Mouse (Mus musculus) erythroid progenitor cell, adult 5-6 weeks (primary cell): Measurements from ENCODE around the gene Bmf. TPM values are rescaled to one million over a fixed set of nuclear protein-coding genes. Genes with fewer than 3 reads are reported as not detected.
A peak's percentile ranks its signal among the peaks of the same experiment; 100 is the strongest.

Experiments
- ATAC-seq: replicated peaks from 2 replicates; pipeline ENCODE4 v1.8.0; 2016; ENCODE audit warnings: moderate number of reproducible peaks, mild to moderate bottlenecking, moderate TSS enrichment, inconsistent platforms; ENCODE audit not compliant: poor library complexity, low FRiP score, severe bottlenecking
- total RNA-seq, 2 experiments: library from RNA; stranded (forward) in 1 of 2; stranded (reverse) in 1 of 2; fragments of 150-400 nt in 1 of 2; fragments of 186-747, 209-891 nt in 1 of 2; gene quantifications; 2 replicates each; pipeline versions ENCODE4 v1.2.3 to v1.2.4; 2015 to 2017; ENCODE audit warnings: low replicate concordance in 2 of 2

The Bmf gene
- total RNA-seq, 2 experiments from 2014 or later: 2.1 to 5.9 TPM

DNA sequence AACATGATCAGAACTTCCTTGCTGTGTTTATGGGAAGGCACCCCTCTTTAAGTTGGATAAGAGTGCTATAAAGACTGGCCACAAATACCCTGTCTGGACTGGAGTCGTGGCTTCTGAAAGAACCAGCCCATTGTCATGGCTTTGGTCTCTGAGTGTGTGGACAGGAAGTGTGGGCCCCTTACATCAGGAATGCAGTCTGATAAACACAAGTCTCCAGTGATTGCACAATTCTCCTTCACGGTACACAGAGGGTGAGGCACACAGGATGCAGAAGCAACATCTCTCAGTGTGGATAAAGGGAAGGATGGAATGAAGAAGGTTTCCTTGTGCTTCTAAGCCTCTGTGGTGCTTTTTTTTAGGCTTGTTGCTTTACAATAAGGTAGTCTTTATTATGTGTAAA lies 27.2 kb downstream of the Bmf start:
- no peak for ATAC-seq

DNA sequence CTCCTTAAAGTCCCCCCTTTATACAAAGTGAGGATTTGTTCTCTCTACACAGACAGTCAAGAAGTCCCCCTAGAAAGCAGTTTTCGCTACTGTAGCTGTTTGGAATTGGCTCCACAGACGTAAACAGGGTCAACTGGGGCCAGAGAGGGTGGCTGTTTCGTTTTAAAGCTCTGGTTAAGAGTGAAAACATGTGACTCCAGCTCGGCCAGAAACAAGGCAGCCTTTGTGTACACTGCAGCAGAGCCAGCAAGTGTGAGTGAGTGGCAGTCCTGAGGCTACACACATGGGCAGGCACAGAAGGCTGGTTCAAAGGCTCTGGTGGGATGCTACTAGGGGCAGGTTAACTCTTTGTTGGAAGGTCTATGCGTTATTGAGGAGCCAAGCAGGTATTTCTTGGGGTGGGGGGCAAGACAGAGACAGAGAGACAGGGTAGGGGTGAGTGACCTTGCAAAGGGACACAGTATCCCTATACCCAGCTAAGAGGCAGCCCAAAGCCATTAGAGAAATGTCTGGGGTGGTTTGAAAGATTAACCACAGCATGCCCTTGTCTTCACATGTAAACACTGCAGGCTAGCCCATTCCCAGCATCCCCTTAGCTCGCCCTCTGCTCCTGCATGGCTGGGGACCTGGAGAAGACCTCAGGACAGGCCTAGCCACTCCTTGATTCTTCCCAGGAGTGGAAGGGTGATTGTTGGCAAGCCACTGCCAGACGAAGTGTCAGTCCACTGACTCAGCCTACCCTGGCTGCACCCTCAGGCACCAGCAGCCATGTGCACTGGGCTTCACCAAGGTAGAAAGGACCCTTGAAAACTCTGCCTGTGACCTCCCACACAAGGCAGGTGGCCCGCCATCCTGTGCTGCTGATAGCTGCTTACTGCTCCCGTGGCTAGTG lies 29.2 kb downstream of the Bmf start:
- no peak; the same call in 1 of the 2 replicates for ATAC-seq

DNA sequence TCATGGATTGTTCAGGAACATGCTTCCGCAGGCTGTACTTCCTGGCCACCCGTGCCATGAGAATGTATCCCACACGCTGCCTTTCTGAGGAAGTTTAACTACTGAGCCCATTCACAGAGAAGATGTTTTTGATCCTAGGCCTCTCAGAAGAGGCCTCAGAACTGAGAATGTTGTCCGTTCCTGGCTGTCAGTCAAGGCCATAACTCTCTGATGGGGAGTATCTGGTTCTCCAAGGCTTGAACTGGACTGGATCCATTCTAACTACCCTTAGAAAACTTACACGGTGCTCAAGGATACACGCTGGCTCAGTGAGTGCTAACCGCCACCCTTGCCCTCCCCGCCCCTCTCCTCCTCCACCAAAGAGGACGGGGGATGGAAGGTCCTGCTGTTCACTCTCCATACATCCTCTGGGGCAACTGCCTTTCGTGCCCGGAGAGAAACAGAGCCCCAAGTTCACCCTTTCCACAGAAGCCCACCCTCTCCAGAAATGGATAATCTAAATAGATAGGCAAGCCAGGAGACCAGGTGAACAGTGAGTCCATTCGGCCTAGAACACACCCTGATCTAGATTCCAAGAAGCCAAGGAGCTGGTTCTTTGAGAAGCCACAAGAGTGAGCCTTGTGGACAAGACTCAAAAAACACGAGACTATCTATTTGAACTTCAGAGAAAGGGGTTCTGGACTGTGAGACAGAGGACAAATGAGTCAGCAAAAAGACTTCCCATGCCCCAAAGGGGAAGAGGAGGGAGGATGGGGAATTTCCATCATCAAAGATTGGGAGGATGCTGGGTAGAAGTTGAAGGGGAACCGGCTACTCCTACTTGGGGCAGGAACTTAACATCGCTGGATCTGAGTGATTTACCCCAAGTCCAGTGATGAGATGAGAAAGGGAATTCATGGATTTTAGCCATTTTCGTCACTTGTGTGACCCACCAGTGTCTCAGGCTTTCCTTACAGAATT lies 36.8 kb downstream of the Bmf start:
- no peak for ATAC-seq

DNA sequence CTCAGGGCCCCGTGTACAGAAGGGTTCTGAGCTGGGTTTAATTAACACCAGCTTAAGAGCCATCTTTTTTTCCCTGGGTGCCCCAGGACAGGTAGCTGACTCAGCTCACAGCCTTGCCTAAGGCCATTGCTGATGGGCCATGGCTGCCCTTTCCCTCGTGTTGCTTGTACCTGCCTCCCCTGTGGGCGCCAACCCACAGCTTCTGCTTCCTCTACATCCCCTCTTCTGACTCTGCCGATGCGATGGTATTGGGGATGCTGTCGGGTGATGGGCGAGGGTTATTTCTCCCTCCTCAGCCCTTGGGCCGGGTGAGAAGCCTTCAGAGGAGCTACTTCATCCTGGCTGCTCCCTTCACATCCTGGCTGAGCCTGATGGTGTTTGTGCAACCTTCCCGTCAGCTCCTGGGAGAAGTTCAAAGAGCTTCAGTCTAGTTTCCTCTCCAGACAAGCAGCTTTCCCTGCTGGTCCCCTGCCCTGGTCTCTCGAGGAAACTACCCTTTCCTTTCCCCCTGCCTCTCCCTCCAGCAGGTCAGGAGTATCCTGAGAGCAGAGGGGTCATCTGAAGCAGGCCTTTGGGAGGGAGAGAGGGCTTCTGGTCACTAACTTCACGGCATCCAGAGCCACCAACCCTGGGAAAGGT lies 37.6 kb downstream of the Bmf start:
- no peak for ATAC-seq

DNA sequence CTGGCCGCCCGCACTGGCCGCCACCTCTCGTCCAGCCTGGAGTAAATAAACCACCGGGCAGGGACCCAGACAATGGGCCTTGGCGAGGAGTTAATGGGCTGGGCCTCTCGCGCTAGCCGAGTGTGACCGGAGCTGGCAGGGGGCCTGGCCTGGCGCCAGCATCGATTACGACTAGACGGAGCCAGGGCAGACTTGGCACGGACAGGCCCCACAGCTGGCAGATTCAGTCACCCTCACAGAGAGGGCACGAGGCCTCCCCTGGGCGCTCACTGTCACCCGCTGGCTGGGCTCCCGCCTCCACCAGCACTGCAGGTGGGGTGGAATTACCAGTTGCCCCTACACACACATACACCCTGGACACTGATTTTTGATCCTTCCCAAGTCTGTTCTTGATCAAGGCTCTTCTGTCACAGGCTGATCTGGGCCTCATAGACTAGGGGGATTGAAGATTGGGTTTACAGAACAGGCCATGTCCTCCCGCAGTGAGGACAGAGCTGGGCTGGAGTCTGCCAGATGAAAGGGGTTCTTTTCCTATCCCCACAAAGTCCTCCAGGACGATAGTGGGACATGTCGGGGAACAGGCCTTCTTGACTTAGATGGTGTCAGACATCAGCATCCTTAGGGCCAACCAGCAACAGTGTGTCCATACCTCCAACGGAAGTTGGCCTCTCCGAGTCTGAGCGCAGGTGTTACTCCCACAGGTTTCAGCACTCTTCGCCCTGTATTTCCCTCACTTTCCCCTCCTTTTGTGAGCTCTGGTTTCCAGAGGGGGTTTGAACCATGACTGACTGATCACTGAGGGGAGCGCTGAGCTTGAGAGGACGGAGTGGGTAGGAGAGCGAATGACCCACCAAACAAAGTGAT lies 38.8 kb downstream of the Bmf start:
- ATAC-seq: 0 out of 2 replicates have a peak, but pooled peaks have one; percentile 16

DNA sequence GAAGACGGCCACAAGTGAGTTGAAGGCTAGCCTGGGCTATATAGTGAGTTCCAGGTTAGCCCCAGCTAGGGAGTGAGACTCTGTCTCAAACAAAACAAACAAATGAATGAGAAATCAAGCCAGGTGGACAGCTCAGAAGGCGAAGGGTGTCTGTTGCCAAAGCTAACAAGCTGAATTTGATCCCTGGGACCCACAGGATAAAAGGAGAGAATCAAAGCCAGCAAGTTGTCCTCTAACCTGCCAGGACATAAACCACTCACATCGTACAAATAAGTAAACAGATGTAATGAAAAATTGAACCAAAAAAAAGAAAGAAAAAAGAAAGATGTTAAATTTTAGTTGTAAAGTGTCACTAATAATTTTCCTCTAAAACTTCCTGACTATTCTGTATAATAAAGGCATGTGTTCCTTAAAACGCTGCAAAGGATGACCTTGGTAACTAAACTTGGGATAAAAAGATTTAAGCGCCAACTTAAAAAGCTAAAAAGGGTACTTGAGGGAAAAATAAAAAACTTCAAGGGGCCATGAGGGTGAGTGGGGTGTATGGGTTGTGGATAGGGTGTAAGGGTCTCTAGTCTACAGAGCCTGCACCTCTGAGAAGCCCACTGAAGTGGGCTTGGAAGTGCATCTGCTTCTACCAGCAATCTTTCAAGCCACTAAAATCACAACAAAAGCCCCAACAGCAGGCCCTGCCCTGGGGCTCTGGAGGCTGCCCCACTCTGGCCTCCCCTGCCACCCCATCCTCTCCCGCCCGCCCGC lies 39.6 kb downstream of the Bmf start:
- ATAC-seq: no peak

DNA sequence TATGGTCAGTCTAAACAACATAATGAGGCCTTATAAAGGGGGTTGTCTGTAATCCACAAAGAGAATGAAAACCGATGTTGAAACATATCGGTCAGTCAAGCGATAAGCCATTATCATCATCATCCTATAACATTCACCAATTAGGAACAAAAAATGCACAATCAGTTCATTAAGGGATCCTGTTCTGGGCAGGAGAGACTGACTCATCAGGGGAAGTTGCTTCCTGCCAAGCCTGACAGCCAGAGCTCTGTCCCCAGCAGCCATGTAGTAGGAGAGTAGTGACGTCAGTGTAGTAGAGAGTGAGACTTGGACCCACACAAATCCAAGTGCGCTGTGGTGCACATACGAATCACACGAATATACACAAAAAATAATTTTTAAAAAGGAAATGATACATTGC lies 42.4 kb downstream of the Bmf start:
- no peak for ATAC-seq

DNA sequence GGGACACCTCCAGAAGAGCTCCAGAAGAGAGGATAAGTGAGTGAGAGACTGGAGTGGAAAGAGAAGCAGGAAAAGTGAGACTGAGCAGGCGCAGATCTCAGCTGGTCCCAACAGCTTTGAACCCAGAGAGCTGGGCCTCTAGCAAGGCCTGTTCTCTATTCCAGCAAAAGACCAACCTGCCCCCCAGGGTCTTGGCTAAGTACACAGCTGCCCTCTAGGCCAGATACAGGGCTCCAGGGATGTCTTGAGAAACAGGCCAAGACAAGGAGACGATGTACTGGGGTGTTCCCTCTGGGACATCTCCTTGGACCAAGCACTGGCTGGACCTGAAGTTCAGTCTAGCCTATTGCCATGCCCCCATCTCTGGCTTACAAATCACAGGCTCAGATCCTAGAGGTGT lies 49.3 kb downstream of the Bmf start:
- no peak for ATAC-seq

DNA sequence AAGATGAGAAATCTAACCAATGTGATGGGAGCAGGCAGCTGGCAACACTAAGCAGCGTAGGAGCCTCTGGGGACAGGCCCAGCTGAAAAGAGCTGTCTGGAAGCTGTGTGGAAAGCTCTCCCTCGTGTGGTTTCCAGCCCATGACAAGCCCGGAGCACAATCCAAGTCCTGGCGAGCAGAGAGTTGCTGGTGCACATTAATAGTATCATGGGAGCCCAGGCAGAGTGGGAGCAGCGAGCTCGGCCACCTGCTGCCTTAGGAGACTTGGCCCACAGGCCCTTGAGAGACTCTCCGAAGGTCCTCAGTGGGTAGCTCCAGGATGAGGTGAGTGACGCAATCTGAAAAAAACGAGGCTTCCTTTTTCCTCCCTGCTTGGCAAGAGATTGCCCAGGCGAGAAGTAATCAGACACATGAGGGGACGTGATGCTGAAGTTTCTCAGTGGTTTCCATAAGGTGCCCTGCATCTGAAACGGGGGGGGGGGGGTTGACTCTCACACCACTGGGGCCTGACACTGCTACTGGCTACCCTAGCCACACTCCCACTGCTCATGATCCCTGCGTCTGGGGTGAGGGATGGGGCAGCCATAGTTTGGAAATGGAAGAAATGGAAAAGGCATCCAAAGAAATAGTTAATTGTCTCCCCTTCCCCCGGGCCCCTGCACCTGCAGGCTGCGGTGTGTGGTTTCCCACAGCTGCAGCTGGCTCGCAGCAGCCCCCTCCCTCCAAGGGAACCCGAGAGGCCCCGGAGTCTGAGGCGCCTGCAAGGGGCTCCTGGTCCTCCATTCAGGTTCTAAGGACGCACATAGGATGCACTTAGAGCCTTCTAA lies 50.1 kb downstream of the Bmf start:
- no peak for ATAC-seq

DNA sequence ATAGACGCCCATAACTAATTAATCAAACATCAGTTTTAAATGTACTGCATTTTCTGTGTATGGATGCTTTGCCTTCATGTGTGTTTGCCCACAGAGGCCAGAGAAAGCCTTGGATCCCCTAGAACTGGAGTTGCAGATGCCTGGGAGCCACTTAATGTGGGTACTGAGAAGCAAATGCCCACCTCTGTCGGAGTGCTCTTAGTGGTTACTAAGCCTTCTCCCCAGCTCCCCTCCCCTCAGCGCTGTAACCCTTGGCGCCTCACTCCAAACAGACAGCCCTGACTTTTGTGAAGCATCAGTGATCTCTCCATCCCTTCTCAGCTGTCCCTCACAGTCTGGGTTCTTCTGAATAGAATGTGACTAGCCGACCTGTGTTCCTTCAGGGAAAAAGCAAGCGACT lies 51.0 kb downstream of the Bmf start:
- ATAC-seq: no peak

DNA sequence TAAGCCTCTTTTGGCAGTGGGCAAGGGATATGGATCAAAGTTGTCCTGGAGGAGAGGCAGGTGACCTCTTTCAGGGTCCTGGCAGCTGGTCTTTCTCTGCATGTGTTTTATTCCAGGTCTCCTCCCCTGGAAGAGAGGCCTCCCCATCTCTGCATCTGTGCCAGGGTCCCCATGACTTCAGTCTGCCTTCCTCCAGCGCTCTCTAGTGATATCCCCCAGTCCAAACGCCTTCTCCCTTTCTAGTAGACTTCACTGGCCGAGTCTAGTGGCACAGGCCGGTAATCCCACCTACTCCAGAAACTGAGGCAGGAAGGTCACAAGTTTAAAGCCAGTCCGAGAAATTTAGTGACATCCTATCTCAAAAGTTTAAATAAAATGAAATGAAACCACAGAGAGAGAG lies 51.6 kb downstream of the Bmf start:
- ATAC-seq: no peak

DNA sequence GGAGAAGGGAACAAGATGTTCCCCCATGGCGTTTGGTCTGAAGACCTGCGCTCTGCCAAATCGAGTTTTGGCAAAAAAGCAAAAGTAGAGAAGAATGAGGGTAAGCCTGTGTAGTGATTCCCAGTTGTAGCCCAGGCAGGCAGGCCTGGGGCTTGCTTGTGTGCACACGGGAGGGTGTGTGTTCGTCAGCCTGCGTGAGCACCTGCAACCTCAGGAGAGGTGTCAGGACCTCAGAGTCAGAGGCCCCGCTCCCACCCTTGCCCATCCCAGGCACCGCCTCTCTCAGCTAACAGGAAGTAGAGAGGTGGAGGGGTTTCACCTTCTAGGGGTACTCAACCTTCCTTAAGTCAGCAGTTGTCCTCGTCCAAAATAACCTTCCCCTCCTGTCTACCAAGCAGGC lies 54.5 kb downstream of the Bmf start:
- no peak for ATAC-seq

DNA sequence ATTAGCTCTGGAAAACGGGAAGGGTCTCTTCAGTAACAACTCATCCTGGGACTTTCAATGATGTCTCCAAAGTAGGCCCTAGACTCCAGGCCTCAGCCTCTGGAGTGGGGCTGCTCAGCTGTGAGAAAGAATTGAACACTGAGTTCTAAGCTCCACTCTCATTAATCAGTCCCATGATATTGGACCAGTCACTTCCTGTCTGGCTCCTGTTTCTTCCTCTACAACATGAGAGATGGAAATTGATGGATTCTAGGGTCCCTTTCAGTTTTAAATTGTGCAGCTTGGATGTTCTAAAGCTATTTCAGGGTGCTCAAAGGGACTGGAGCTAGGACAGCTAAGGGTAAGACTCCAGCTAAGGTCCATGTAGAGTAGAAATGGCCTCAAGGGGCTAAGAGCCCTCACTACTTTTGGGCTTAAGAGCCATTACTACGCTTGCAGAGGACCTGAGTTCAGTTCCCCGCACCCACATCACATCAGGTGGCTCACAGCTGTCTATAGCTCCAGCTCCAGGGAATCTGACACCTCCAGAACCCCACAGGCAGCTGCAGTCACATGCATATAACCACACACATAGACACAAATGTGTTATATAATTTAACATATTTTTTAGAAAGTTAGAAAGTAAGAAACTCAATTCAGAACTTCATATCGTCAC lies 57.6 kb downstream of the Bmf start:
- no peak for ATAC-seq

DNA sequence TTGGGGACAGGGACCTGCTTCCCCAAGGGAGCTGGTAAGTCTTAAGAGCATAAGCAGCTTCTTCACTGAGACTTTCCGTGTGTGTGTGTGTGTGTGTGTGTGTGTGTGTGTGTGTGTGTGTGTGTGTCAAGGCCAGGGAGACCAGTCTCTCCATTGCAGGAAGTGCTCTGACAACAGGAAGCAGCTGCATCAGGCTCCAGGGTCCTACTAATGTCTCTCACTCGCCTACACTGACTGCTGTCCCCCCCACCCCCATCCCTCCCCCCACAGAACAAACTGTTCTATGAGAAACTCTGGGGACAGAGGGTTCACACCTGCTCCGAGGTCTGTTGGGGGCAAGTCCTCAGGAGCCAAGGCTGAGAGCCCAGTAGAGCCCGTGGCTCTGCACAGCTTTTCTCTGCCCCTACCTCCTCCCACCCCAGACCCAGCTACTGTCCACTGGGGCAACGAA lies 58.2 kb downstream of the Bmf start:
- no peak for ATAC-seq

DNA sequence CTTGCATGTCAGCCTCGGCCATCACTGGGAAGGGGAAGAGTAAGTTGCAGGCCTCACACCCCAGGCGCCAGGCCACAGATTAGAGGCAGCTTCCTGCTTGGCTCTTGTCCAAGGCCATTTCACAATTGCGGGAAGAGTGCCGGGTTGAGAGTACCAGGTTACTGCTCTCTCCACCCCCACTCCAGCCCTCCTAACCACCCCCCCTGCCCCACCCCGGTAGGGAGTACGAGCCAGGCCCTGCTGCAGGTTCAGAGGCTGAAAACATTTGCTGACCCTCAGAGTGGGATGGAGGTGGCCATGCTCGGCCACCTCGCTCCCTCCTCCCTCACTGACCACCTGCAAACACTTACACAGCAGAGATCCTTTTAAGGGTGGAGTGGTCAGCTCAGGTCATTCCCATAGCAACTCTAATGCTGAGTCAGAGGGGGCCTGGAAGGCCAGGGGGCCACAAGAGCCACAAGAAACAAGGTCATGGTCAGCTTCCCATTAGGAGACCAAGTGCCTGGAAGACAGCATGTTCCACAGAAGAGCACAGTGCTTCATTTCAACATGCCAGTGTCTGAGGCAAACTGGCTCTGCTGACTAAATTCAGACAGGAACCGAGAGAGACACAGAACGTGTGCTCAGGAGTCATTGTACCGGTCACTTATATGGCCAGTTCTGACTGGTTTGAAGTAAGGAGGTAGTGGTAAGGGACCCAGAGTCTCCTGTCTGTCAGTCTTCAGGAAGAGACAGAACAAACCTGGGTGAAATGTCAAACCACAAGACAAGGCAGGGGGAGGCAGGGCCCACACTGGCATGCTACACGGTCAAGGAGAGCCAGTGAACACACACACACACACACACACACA lies 59.0 kb downstream of the Bmf start:
- ATAC-seq: no peak

DNA sequence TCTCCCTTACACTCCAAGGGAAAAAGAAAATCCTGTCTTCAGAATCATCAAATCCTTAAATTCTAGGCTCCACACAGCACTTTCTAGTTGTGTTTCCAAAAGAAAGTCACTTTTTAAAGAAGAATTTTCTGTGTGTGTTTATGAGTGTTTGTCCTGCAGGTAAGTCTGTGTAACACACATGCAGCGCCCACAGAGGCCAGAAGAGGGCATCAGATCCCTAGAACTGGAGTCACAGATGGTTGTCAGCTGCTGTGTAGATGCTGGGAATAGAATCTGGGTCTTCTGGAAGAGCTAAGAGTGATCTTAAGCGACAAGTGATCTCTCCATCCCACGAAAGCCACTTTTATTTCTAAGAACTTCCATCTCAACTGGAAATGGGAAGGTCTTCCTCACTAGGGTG lies 61.7 kb downstream of the Bmf start:
- ATAC-seq: no peak
